Mouse (Mus musculus) limb, embryonic 10.5 days (tissue): Measurements from ENCODE around the gene Adat2. TPM values are rescaled to one million over a fixed set of nuclear protein-coding genes. Genes with fewer than 3 reads are reported as not detected.

Experiments
- polyA plus RNA-seq: library from polyadenylated mRNA; unstranded; fragments of >200 nt; fragmentation: Nextera tagmentation; extraction: Ambion mirVana; gene quantifications from 2 replicates; pipeline ENCODE4 v1.2.1, GENCODE M21; 2016

Gene Adat2
- polyA plus RNA-seq, 1 experiment from 2014 or later, result 5.3 TPM

Other genes with a start within 250 kb of the Adat2 start
- 16.2 and 21.3 TPM in 2 replicates for gene Phactr2, start 78.5 kb upstream of the Adat2 start, polyA plus RNA-seq
- 21.3 and 23.6 TPM in 2 replicates for gene Fuca2, start 53.4 kb upstream of the Adat2 start, polyA plus RNA-seq
- 16.5 and 18.7 TPM in 2 replicates for gene Pex3, start 248 bp downstream of the Adat2 start, polyA plus RNA-seq